Mouse (Mus musculus) heart, embryonic 13.5 days (tissue): ENCODE data around the gene Cadm1. TPM values are rescaled to one million over a fixed set of nuclear protein-coding genes. Genes with fewer than 3 reads are reported as not detected.
A peak's percentile ranks its signal among the peaks of the same experiment; 100 is the strongest.

ENCODE experiments used
- ATAC-seq: fragments of 200-750 bp; cut with Nextera tagmentation; 2 replicates; pipeline ENCODE4 v1.8.0; 2017; ENCODE audit warnings: moderate TSS enrichment; ENCODE audit not compliant: insufficient number of reproducible peaks, low FRiP score, low TSS enrichment; ENCODE audit errors: extremely low read depth
- H3K27ac ChIP-seq: fragments of 300-500 bp; sonication (generic); replicated peaks from 2 replicates; pipeline ENCODE4 v1.5.1; 2015; ENCODE audit warnings: moderate library complexity, mild to moderate bottlenecking, inconsistent platforms
- H3K27me3 ChIP-seq: fragments of 300-500 bp; sonication (generic); replicated peaks from 2 replicates; pipeline ENCODE4 v1.6.1; 2015; ENCODE audit warnings: mild to moderate bottlenecking, inconsistent platforms
- H3K36me3 ChIP-seq: fragments of 300-500 bp; sonication (generic); 2 replicates; pipeline ENCODE4 v1.6.1; 2015; ENCODE audit warnings: mild to moderate bottlenecking, inconsistent platforms
- H3K4me1 ChIP-seq: fragments of 300-500 bp; sonication (generic); 2 replicates; pipeline ENCODE4 v1.6.1; 2015; ENCODE audit warnings: inconsistent platforms
- H3K4me2 ChIP-seq: fragments of 300-500 bp; sonication (generic); 2 replicates; pipeline ENCODE4 v1.6.1; 2015; ENCODE audit warnings: inconsistent platforms, mild to moderate bottlenecking, moderate library complexity
- H3K4me3 ChIP-seq: fragments of 300-500 bp; sonication (generic); 2 replicates; pipeline ENCODE4 v1.5.1; 2015; ENCODE audit warnings: moderate library complexity, mild to moderate bottlenecking, inconsistent platforms
- H3K9ac ChIP-seq: fragments of 300-500 bp; sonication (generic); 2 replicates; pipeline ENCODE4 v1.6.1; 2015; ENCODE audit warnings: inconsistent platforms, mild to moderate bottlenecking, moderate library complexity
- H3K9me3 ChIP-seq: fragments of 300-500 bp; sonication (generic); 2 replicates; pipeline ENCODE4 v1.6.1; 2016; ENCODE audit warnings: inconsistent platforms
- WGBS: fragments of 180-500 bp; shearing (Covaris S2); methylation state at CpG from one replicate; pipeline ENCODE4 v1.1.7; 2015; ENCODE audit warnings: mixed read lengths; 5-methylcytosine and 5-hydroxymethylcytosine counted together
- polyA plus RNA-seq: library from polyadenylated mRNA; unstranded; fragments of >200 nt; fragmentation: Nextera tagmentation; extraction: Ambion mirVana; gene quantifications from 2 replicates; pipeline ENCODE4 v1.2.1, GENCODE M21; 2015

Gene Cadm1
- polyA plus RNA-seq, 1 experiment from 2014 or later: 16.0 TPM

GRCm38 (mm10) chr9:47869661-47870060 lies 339.7 kb downstream of the Cadm1 start:
- 74% methylated on average over 5 of the region's 5 CpGs for WGBS
- Histone ChIP-seq H3K36me3 (no peaks in the 10 kb centered on the region), H3K4me2 (no peak overlapping the region), H3K4me3 (no peak overlapping the region), H3K9me3 (no peaks in the 10 kb centered on the region), H3K27ac (no peak overlapping the region), H3K9ac (no peak overlapping the region), H3K4me1 (no peaks in the 10 kb centered on the region), H3K27me3 (peaks cover 18% of the 10 kb centered on the region; the same call in 1 of the 2 replicates)
- ATAC-seq: no peak

DNA sequence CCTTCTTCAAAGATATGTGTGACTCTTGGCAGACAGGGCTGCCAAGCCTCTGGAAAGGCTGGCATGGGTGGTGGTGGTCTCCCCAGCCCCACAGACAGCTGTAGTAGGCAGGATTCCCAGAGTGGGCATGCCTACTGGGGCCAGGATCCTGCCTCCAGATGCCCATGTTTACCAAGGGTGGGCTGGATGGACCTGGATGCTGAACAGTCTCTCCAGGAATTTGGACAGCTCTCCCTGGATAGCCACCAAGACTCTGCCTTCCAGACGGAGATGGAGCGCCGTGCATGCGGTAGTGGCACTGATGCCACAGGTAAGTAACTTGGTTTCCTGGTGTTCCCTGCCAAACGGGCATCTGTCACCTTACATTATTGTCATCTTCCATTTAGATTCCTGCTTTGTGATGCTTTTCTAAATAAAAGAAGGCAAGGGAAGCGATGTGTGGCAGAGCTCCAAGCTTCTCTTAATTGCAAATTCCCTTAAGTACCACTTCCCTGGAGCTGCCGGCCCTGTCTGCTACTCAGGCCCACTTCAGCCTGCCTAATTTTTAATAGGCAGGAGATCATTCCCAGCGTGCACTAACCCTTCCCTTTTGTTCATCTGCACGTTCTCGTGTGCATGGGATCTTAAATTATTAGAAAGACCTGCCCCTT lies 346.7 kb downstream of the Cadm1 start:
- H3K4me2 ChIP-seq: no peak overlapping the region
- H3K36me3 ChIP-seq: no peaks in the 10 kb centered on the region
- H3K9me3 ChIP-seq: no peaks in the 10 kb centered on the region
- H3K9ac ChIP-seq: no peak overlapping the region
- WGBS: 74% methylated on average over 10 of the region's 10 CpGs
- no peaks in the 10 kb centered on the region for H3K27me3 ChIP-seq
- H3K4me3 ChIP-seq: no peak overlapping the region
- H3K27ac ChIP-seq: no peak overlapping the region
- H3K4me1 ChIP-seq: no peaks in the 10 kb centered on the region
- ATAC-seq: no peak

DNA sequence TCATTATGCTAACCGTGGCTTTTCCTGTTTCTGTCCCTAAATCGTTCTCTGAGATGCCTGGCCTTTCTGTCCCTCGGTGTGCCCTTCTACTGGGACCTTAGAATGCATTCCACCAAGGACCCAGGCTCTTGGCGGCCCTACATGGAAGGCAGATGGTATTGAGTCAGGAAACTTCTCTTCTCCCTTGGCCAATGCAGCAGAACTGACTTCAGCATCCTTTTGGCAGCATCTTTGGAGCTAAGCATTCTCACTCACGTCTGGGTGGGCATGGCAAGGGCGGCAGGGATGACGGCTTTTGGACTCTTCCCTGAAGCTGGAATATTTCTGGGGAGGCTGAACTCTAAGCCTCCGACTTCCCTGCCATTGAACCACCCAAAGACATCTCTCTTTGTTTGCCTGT lies 350.2 kb downstream of the Cadm1 start:
- Histone ChIP-seq H3K4me1 (peaks cover 9% of the 10 kb centered on the region), H3K27me3 (peaks cover 7% of the 10 kb centered on the region), H3K27ac (no peak overlapping the region), H3K4me3 (no peak overlapping the region), H3K9me3 (no peaks in the 10 kb centered on the region), H3K36me3 (no peaks in the 10 kb centered on the region), H3K4me2 (no peak overlapping the region), H3K9ac (no peak overlapping the region)
- 76% methylated on average over 8 of the region's 8 CpGs for WGBS
- ATAC-seq: no peak

DNA sequence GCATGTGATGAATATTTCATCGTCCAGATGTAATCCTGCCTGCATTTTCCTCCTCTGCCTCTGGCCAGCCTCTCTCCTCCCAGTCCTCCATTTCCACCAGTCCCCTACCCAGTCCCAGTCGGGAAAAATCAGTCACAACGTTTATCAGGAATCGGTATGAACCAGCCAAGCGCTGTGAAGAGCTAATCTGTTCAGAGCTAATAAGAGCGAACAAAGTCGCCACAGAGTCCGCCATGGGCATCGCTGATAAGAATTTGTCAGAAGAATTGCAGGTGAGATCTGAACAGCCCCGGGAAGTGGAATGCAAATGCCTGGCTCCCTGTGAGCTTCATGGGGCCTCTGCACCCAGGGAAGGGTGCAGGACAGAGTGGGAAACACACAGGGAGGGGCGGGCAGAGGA lies 352.4 kb downstream of the Cadm1 start:
- 24% methylated on average over 11 of the region's 11 CpGs for WGBS
- Histone ChIP-seq H3K4me2 (peak overlapping the region; percentile 44), H3K4me1 (peaks cover 9% of the 10 kb centered on the region), H3K9me3 (no peaks in the 10 kb centered on the region), H3K9ac (no peak overlapping the region; the same call in 1 of the 2 replicates), H3K27ac (no peak overlapping the region), H3K36me3 (no peaks in the 10 kb centered on the region), H3K27me3 (peaks cover 7% of the 10 kb centered on the region), H3K4me3 (no peak overlapping the region)
- no peak for ATAC-seq

DNA sequence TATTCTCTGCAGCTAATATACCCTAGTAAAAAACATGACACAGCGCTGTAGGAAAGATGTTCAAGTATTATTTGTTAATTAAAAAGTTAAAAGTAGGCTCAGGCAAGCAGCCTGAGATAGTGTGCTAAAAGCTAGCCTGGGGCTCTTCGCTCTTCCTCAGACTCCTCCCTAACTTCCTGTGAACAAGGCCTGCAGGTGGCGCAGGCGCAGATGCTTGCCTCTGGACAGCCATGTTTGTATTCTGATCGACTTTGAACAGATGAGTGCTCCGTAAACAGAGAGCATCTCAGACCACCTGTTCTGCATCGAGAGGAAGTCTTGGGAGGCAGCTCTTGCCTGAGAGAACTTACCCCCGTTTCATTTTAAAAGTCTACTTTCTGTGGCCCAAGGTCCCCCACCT lies 361.7 kb downstream of the Cadm1 start:
- Histone ChIP-seq H3K9ac (no peak overlapping the region), H3K36me3 (no peaks in the 10 kb centered on the region), H3K4me2 (no peak overlapping the region), H3K27me3 (no peaks in the 10 kb centered on the region), H3K4me3 (no peak overlapping the region), H3K4me1 (peaks cover 12% of the 10 kb centered on the region), H3K27ac (no peak overlapping the region), H3K9me3 (no peaks in the 10 kb centered on the region)
- ATAC-seq: no peak
- WGBS: 71% methylated on average over 8 of the region's 8 CpGs

- Histone ChIP-seq H3K36me3 (no peaks in the 10 kb centered on the region), H3K4me1 (peaks cover 12% of the 10 kb centered on the region), H3K9ac (no peak overlapping the region), H3K9me3 (no peaks in the 10 kb centered on the region), H3K27ac (no peak overlapping the region), H3K4me3 (no peak overlapping the region), H3K4me2 (no peak overlapping the region), H3K27me3 (0 out of 2 replicates have a peak, but pooled peaks cover 4% of the 10 kb centered on the region)
- no peak for ATAC-seq
- 76% methylated on average over 6 of the region's 6 CpGs for WGBS
These were observed 363.0 kb downstream of the Cadm1 start for GRCm38 (mm10) chr9:47892995-47893394.

- H3K9me3 ChIP-seq: no peaks in the 10 kb centered on the region
- no peaks in the 10 kb centered on the region for H3K36me3 ChIP-seq
- 0 out of 2 replicates have a peak, but pooled peaks cover 4% of the 10 kb centered on the region for H3K27me3 ChIP-seq
- no peak overlapping the region for H3K27ac ChIP-seq
- no peak overlapping the region for H3K4me2 ChIP-seq
- 52% methylated on average over 5 of the region's 5 CpGs for WGBS
- no peak overlapping the region for H3K4me3 ChIP-seq
- no peak overlapping the region for H3K9ac ChIP-seq
- no peak for ATAC-seq
- peaks cover 12% of the 10 kb centered on the region for H3K4me1 ChIP-seq
These were observed 364.1 kb downstream of the Cadm1 start for GRCm38 (mm10) chr9:47894096-47894495.

DNA sequence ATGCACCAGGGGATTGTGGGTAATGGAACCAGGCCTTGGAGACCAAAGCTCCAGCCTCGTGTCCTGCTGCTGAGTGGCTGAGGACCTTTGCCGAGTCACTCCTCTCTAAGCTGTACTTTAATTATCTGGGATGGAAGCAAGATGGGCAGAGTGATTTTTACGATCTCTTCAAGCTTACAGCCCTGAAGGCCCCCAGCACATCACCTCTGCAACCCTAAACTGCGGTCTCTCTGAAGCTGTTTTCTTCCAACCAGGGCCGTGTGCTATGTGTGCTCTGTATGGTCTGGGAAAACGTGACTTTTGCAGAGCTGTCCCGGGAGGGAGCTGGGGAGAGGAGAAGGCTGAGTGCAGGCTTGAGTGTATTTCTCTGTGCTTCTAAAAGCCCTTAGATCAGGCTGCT lies 364.7 kb downstream of the Cadm1 start:
- Histone ChIP-seq H3K9me3 (no peaks in the 10 kb centered on the region), H3K4me2 (no peak overlapping the region), H3K27ac (no peak overlapping the region), H3K9ac (no peak overlapping the region), H3K4me1 (peaks cover 12% of the 10 kb centered on the region), H3K4me3 (no peak overlapping the region), H3K27me3 (0 out of 2 replicates have a peak, but pooled peaks cover 4% of the 10 kb centered on the region), H3K36me3 (no peaks in the 10 kb centered on the region)
- WGBS: 22% methylated on average over 7 of the region's 7 CpGs
- no peak for ATAC-seq

- H3K9me3 ChIP-seq: no peaks in the 10 kb centered on the region
- H3K27ac ChIP-seq: no peak overlapping the region
- no peak overlapping the region for H3K9ac ChIP-seq
- no peaks in the 10 kb centered on the region for H3K36me3 ChIP-seq
- no peak overlapping the region for H3K4me2 ChIP-seq
- 0 out of 2 replicates have a peak, but pooled peaks cover 4% of the 10 kb centered on the region for H3K27me3 ChIP-seq
- H3K4me1 ChIP-seq: peaks cover 12% of the 10 kb centered on the region
- 26% methylated on average over 9 of the region's 9 CpGs for WGBS
- ATAC-seq: no peak
- H3K4me3 ChIP-seq: no peak overlapping the region
These were observed 365.1 kb downstream of the Cadm1 start for GRCm38 (mm10) chr9:47895121-47895520.

GRCm38 (mm10) chr9:47900734-47901133 lies 370.8 kb downstream of the Cadm1 start:
- 79% methylated on average over 10 of the region's 10 CpGs for WGBS
- Histone ChIP-seq H3K9me3 (no peaks in the 10 kb centered on the region), H3K27ac (no peak overlapping the region), H3K9ac (no peak overlapping the region), H3K4me2 (no peak overlapping the region), H3K4me3 (no peak overlapping the region), H3K27me3 (peaks cover 4% of the 10 kb centered on the region; the same call in 1 of the 2 replicates), H3K36me3 (no peaks in the 10 kb centered on the region), H3K4me1 (no peaks in the 10 kb centered on the region)
- no peak for ATAC-seq

- no peak for ATAC-seq
- no peaks in the 10 kb centered on the region for H3K4me1 ChIP-seq
- H3K9me3 ChIP-seq: no peaks in the 10 kb centered on the region
- no peaks in the 10 kb centered on the region; the same call in 1 of the 2 replicates for H3K27me3 ChIP-seq
- no peak overlapping the region for H3K4me2 ChIP-seq
- no peak overlapping the region for H3K9ac ChIP-seq
- 62% methylated on average over 7 of the region's 7 CpGs for WGBS
- no peak overlapping the region for H3K27ac ChIP-seq
- no peak overlapping the region for H3K4me3 ChIP-seq
- H3K36me3 ChIP-seq: no peaks in the 10 kb centered on the region
These were observed 373.7 kb downstream of the Cadm1 start for GRCm38 (mm10) chr9:47903661-47904060.

DNA sequence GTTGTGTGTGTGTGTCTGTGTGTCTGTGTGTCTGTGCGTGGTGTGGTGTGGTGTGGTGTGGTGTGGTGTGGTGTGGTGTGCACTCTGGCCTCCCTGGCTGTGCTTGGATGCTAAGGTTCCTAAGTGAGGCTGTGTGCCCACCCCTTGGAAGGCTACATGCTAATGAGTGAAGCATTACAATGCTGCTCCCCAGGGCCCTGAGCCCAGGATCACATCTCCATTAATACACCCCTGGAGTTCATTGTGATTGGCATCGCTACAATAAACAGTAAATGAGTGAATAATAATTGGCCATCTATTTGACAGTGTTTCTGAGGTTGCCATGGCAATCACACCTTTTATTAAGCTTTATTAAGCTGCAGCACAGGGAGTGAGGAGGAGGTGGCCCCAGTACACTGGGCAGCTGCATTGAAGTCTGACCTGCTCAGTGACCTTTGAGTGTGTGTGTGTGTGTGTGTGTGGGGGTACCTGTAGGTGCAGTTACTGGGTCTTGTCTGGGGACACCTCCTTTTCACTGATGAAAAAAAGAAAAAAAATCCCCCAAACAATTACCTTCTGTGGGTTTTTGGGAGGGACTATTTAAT lies 374.5 kb downstream of the Cadm1 start:
- Histone ChIP-seq H3K4me3 (no peak overlapping the region), H3K9me3 (no peaks in the 10 kb centered on the region), H3K27ac (no peak overlapping the region), H3K27me3 (no peaks in the 10 kb centered on the region; the same call in 1 of the 2 replicates), H3K36me3 (no peaks in the 10 kb centered on the region), H3K9ac (no peak overlapping the region), H3K4me1 (no peaks in the 10 kb centered on the region), H3K4me2 (no peak overlapping the region)
- WGBS: 85% methylated on average over 2 of the region's 2 CpGs
- ATAC-seq: no peak
